Mouse (Mus musculus) cortical plate, adult 2 months (tissue): ENCODE measurements around the gene Myom1.

Source experiments
- CTCF ChIP-seq: fragments of 200-500 bp; IDR thresholded peaks from 2 replicates; pipeline ENCODE4 v1.5.1; 2011; ENCODE audit warnings: mild to moderate bottlenecking, control low read depth, low read length; ENCODE audit not compliant: insufficient read depth; ENCODE audit errors: extremely low read depth
- POLR2A ChIP-seq: fragments of 200-500 bp; IDR thresholded peaks from 2 replicates; pipeline ENCODE4 v1.6.1; 2011; ENCODE audit warnings: mild to moderate bottlenecking, low read length, control low read depth; ENCODE audit not compliant: insufficient read depth; ENCODE audit errors: extremely low read depth

DNA sequence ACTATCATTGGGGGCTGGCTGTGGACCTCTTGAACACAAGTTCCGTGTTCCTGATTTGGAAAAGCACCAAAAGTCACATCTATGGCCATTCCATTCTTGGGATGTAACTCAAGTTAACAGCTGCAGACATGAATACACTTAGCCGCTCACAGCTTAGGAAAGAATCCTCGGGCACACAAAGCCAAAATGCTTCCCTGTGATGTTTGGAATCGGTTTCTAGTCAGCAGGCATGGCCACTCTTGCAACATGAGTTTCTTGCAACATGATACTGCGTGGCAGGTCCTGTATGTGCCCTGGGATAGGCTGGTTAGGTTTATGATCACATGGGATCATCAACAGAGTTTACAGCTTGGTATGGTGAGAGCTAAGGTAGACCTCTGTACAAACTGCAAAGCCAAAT, 91.4 kb downstream of the Myom1 start:
- TF ChIP-seq POLR2A (no peak), CTCF (no peak)
